Mouse (Mus musculus) embryonic stem cell, embryonic (primary cell): Measurements from ENCODE around the gene Fndc8.
"Not testable (repeated sequence)": the region's sequence is repeated elsewhere in the genome, so short reads cannot be mapped to it uniquely, and the experiment has no call there.

Experiments used
- CTCF ChIA-PET, 4 experiments: fragments of 300-600 bp in 2 of 4; fragments of 350-600 bp in 2 of 4; sonication (Branson Sonifier 250); formaldehyde crosslinking; loops; one replicate each; lab custom pipeline; 2022; ENCODE audit warnings: inconsistent platforms in 2 of 4; lab: Charles Lee
- POLR2A ChIA-PET, 4 experiments: fragments of 300-600 bp in 2 of 4; fragments of 350-600 bp in 2 of 4; sonication (Branson Sonifier 250); formaldehyde crosslinking; loops; one replicate each; lab custom pipeline; 2022; ENCODE audit warnings: antibody characterized with exemption in 4 of 4, inconsistent platforms in 1 of 4; lab: Charles Lee

Fndc8 gene

DNA sequence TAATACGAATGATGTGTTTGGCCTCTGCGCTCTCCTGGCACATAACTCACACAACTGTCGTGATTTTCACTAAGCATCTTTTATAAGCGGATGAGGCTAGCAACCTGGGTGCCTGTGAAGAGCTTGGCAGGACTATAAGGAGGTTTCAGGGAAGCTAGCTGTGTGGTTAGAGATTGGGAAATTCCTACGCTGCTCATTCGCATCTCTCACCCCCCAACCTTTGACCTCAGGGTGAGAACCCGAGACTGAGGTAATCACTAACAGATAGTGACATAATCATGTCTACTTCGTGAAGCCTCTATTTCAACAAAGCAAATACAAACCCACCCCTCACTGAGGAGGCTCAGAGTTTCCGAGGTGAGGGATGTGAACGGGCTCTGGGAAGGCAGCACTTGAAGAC lies 28.8 kb downstream of the Fndc8 start:
- ChIA-PET POLR2A (interaction anchor here in 1 of 4 experiments (0.5 kb wide), 1 partner anchor 273 kb away, joined by 6 read pairs; no protein-coding TSS in a partner anchor), CTCF (interaction anchor here in 1 of 4 experiments (1.0 to 1.1 kb wide), 2 partner anchors 9 to 31 kb away, joined by 3 to 4 read pairs; no protein-coding TSS in a partner anchor)

GRCm38 (mm10) chr11:82921691-82922090 lies 29.8 kb downstream of the Fndc8 start:
- ChIA-PET CTCF (interaction anchor here in 1 of 4 experiments (1.1 kb wide), 1 partner anchor 31 kb away, joined by 4 read pairs; no protein-coding TSS in a partner anchor), POLR2A (interaction anchor here in 2 of 4 experiments (0.6 to 0.7 kb wide), 3 partner anchors 18 to 1583 kb away, joined by 3 to 4 read pairs (median 3); no protein-coding TSS in a partner anchor)

GRCm38 (mm10) chr11:82923910-82924309 lies 32.0 kb downstream of the Fndc8 start:
- CTCF ChIA-PET, result not testable (repeated sequence)
- POLR2A ChIA-PET, result interaction anchor here in 3 of 4 experiments (0.6 to 1.3 kb wide), 4 partner anchors 9 to 553 kb away, joined by 3 to 4 read pairs (median 3); no protein-coding TSS in a partner anchor

- ChIA-PET CTCF (interaction anchor here in 2 of 4 experiments (0.7 to 1.1 kb wide), 3 partner anchors 14 to 38 kb away, joined by 3 read pairs; no protein-coding TSS in a partner anchor), POLR2A (interaction anchor here in 1 of 4 experiments (1.1 kb wide), 2 partner anchors 23 to 39 kb away, joined by 3 read pairs; no protein-coding TSS in a partner anchor)
Measured at GRCm38 (mm10) chr11:82928897-82929632, 37.1 kb downstream of the Fndc8 start.

DNA sequence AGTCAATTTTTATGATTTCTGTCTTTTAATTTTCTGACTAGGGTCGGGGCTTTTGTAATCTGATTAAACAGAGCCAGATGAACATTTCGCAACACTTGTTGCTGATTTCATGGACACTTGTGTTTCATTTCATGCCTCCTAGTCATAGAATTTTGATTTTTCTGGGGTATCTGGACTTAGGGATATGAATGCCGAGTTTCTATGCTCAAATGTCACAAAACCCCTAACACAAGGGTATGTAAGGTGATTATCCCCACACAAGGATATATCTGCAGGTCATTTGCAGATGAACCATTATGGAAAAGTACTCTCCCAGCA lies 37.7 kb downstream of the Fndc8 start:
- CTCF ChIA-PET, result interaction anchor here in 2 of 4 experiments (0.7 to 1.0 kb wide), 2 partner anchors 15 to 39 kb away, joined by 3 read pairs; no protein-coding TSS in a partner anchor
- POLR2A ChIA-PET, result interaction anchor here in 1 of 4 experiments (1.1 kb wide), 2 partner anchors 22 to 40 kb away, joined by 3 read pairs; no protein-coding TSS in a partner anchor

DNA sequence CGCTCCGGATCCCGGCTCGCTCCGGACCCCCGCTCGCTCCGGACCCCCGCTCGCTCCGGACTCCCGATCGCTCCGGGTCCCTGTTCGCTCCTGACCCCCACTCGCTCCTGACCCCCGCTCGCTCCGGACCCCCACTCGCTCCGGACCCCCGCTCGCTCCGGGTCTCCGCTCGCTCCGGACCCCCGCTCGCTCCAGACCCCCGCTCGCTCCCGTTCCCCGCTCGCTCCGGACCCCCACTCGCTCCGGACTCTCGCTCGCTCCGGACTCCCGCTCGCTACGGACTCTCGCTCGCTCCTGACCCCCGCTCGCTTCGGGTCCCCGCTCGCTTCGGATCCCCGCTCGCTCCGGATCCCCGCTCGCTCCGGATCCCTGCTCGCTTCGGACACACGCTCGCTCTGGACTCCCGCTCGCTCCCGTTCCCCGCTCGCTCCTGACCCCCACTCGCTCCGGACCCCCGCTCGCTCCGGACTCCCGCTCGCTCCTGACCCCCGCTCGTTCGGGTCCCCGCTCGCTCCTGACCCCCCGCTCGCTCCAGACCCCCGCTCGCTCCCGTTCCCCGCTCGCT lies 38.5 kb downstream of the Fndc8 start:
- POLR2A ChIA-PET, result not testable (repeated sequence)

DNA sequence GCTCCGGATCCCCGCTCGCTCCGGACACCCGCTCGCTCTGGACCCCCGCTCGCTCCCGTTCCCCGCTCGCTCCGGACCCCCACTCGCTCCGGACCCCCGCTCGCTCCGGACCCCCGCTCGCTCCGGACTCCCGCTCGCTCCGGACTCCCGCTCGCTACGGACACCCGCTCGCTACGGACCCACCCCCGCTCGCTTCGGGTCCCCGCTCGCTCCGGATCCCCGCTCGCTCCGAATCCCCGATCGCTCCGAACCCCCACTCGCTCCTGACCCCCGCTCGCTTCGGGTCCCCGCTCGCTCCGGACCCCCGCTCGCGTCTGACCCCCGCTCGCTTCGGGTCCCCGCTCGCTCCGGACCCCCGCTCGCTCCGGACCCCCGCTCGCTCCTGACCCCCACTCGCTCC lies 39.2 kb downstream of the Fndc8 start:
- CTCF ChIA-PET, POLR2A ChIA-PET: not testable (repeated sequence)

More for the DNA sequence above, 38.5 kb downstream of the Fndc8 start:
- CTCF ChIA-PET, result not testable (repeated sequence)

DNA sequence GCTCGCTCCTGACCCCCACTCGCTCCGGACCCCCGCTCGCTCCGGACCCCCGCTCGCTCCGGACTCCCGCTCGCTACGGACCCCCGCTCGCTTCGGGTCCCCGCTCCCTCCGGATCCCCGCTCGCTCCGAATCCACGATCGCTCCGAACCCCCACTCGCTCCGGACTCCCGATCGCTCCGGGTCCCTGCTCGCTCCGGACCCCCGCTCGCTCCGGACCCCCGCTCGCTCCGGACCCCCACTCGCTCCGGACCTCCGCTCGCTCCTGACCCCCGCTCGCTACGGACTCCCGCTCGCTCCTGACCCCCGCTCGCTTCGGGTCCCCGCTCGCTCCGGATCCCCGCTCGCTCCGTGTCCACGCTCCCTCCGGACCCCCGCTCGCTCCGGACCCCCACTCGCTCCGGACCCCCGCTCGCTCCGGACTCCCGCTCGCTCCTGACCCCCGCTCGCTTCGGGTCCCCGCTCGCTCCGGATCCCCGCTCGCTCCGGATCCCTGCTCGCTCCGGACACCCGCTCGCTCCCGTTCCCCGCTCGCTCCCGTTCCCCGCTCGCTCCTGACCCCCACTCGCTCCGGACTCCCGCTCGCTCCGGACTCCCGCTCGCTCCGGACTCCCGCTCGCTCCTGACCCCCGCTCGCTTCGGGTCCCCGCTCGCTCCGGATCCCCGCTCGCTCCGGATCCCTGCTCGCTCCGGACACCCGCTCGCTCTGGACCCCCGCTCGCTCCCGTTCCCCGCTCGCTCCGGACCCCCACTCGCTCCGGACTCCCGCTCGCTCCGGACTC lies 39.9 kb downstream of the Fndc8 start:
- CTCF ChIA-PET, POLR2A ChIA-PET: not testable (repeated sequence)

DNA sequence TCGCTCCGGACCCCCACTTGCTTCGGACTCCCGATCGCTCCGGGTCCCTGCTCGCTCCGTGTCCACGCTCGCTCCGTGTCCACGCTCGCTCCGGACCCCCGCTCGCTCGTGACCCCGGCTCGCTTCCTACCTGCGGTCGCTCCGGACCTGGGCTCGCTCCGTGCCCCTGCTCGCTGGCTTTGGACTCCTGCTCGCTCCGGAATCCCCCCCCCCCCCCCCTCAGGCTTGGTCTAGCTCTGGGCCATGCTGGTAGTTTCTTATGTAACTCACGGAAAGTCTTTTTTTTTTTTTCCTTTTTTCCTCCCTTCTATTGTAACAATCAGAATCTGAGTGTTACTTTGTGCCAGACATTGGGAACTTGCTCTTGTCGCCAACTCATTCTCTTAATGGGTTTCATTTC lies 41.3 kb downstream of the Fndc8 start:
- ChIA-PET CTCF (no interaction called here), POLR2A (interaction anchor here in 1 of 4 experiments (0.7 kb wide), 1 partner anchor 26 kb away, joined by 5 read pairs; no protein-coding TSS in a partner anchor)

DNA sequence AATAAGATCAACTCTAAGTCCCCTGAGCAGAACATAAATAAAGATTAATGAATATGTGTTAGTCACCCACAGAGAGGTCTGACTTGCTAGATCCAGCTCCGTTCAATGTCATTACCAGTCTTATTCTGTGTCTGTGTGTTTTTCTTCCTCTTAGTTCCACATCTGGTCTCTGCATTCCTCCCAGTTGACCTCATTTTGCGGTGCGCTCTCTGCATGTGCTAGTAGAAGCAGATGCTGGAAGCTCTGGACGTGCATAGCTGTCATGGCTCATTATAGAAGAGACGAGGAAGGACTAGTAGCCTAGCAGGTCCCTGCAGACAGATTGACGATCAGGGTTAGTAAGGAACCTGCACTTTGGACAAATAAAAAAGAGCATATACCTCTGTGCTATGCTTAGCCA lies 51.4 kb downstream of the Fndc8 start:
- POLR2A ChIA-PET, result no interaction called here
- CTCF ChIA-PET, result no interaction called here

GRCm38 (mm10) chr11:82945636-82946035 lies 53.7 kb downstream of the Fndc8 start:
- CTCF ChIA-PET, result no interaction called here

GRCm38 (mm10) chr11:82947457-82947856 lies 55.5 kb downstream of the Fndc8 start:
- POLR2A ChIA-PET, result interaction anchor here in 1 of 4 experiments (0.6 kb wide), 1 partner anchor 36 kb away, joined by 3 read pairs; no protein-coding TSS in a partner anchor
- CTCF ChIA-PET, result no interaction called here

More at GRCm38 (mm10) chr11:82945636-82946035, 53.7 kb downstream of the Fndc8 start:
- POLR2A ChIA-PET, result no interaction called here

DNA sequence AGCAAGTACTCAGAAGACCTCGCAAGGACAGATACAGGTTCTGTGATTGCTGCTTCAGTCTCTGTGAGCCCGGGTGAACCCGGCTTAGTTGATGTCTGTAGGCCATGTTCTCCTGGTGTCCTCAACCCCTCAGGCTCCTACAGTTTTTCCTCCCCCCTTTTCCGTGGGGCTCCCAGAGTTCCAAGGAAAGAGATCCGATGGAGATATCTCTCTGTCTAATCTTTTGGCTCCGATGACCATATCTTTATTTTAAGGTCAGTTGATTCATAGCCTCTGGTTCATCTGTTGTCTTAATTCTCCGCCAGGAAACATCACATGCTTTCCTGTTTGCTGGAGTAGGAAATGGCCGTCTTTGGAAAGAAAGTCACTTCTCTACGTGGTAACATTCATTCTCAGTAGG lies 57.1 kb downstream of the Fndc8 start:
- POLR2A ChIA-PET, result interaction anchor here in 1 of 4 experiments (1.1 kb wide), 1 partner anchor 15 kb away, joined by 3 read pairs; no protein-coding TSS in a partner anchor
- CTCF ChIA-PET, result no interaction called here
